Mouse (Mus musculus) hindbrain, embryonic 14.5 days (tissue): ENCODE data around the gene Hoxd3. TPM values are rescaled to one million over a fixed set of nuclear protein-coding genes. Genes with fewer than 3 reads are reported as not detected.
A peak's percentile ranks its signal among the peaks of the same experiment; 100 is the strongest.

Experiments
- ATAC-seq: fragments of 200-750 bp; cut with Nextera tagmentation; 2 replicates; pipeline ENCODE4 v1.8.0; 2017; ENCODE audit warnings: moderate number of reproducible peaks, mild to moderate bottlenecking, moderate TSS enrichment, moderate library complexity; ENCODE audit not compliant: low FRiP score
- DNase-seq: peaks from one replicate; pipeline ENCODE4 v3.0.0-alpha.2; 2015; ENCODE audit warnings: low spot score
- H3K27ac ChIP-seq: fragments of 300-500 bp; sonication (generic); 2 replicates; pipeline ENCODE4 v1.5.1; 2014; ENCODE audit warnings: mild to moderate bottlenecking, moderate library complexity
- H3K27me3 ChIP-seq: fragments of 300-500 bp; sonication (generic); 2 replicates; pipeline ENCODE4 v1.6.1; 2014; ENCODE audit warnings: mild to moderate bottlenecking, low read length, mixed read lengths; ENCODE audit not compliant: control insufficient read depth, insufficient read depth
- H3K36me3 ChIP-seq: fragments of 300-500 bp; sonication (generic); replicated peaks from 2 replicates; pipeline ENCODE4 v1.6.1; 2014; ENCODE audit not compliant: control insufficient read depth, insufficient read depth
- H3K4me1 ChIP-seq: fragments of 300-500 bp; sonication (generic); replicated peaks from 2 replicates; pipeline ENCODE4 v1.6.1; 2014; ENCODE audit warnings: antibody characterized with exemption, low read length, mixed read lengths; ENCODE audit not compliant: control insufficient read depth, insufficient read depth
- H3K4me2 ChIP-seq: fragments of 300-500 bp; sonication (generic); replicated peaks from 2 replicates; pipeline ENCODE4 v1.6.1; 2014; ENCODE audit warnings: mild to moderate bottlenecking, moderate library complexity
- H3K4me3 ChIP-seq: fragments of 300-500 bp; sonication (generic); replicated peaks from 2 replicates; pipeline ENCODE4 v1.5.1; 2014; ENCODE audit warnings: mild to moderate bottlenecking, low read length
- H3K9ac ChIP-seq: fragments of 300-500 bp; sonication (generic); 2 replicates; pipeline ENCODE4 v1.6.1; 2014
- H3K9me3 ChIP-seq: fragments of 300-500 bp; sonication (generic); 2 replicates; pipeline ENCODE4 v1.6.1; 2016; ENCODE audit warnings: low read length; ENCODE audit not compliant: control insufficient read depth
- WGBS: fragments of 180-500 bp; shearing (Covaris S2); extraction: QIAGEN DNeasy Blood & Tissue Kit; methylation state at CpG from one replicate; pipeline ENCODE4 v1.1.7; 2014; 5-methylcytosine and 5-hydroxymethylcytosine counted together
- polyA plus RNA-seq: library from polyadenylated mRNA; unstranded; fragments of >200 nt; fragmentation: Nextera tagmentation; extraction: Ambion mirVana; gene quantifications from 2 replicates; pipeline ENCODE4 v1.2.1, GENCODE M21; 2014

Hoxd3 gene
- polyA plus RNA-seq, 1 experiment from 2014 or later: 55.1 TPM

DNA sequence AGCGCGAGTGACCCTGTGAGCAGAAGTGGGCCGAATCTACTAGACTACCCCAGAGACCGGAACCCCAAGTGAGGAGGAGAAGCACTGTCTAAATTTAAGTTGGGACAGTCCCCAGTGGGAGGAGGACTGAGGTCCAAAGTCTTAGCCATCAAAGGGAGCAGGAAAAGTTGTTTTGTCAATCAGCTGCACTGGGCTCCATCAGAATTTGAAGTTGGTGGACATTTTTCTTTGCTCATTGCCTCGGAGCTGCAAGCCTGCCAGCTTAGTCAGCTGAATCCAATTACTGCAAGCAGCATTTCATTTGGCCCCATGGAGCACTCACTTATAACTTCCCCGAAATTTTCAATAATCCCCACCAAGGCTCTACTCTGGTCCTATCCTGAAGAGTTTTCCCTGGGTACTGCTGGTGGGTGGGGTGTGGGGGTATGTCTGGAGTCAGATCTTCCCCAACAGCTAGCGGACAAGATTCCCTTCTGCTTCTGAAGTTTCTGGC lies 25.9 kb downstream of the Hoxd3 start:
- Histone ChIP-seq H3K27ac (peak overlapping the region; percentile 98), H3K4me1 (peaks cover 6% of the 10 kb centered on the region; the same call in 1 of the 2 replicates), H3K4me2 (peak overlapping the region; percentile 82), H3K9me3 (no peaks in the 10 kb centered on the region), H3K36me3 (no peaks in the 10 kb centered on the region), H3K4me3 (peak overlapping the region; percentile 42), H3K27me3 (peaks cover 74% of the 10 kb centered on the region), H3K9ac (peak overlapping the region; percentile 87)
- ATAC-seq (no peak), DNase-seq (no peak)
- WGBS: 2% methylated on average over 7 of the region's 7 CpGs

DNA sequence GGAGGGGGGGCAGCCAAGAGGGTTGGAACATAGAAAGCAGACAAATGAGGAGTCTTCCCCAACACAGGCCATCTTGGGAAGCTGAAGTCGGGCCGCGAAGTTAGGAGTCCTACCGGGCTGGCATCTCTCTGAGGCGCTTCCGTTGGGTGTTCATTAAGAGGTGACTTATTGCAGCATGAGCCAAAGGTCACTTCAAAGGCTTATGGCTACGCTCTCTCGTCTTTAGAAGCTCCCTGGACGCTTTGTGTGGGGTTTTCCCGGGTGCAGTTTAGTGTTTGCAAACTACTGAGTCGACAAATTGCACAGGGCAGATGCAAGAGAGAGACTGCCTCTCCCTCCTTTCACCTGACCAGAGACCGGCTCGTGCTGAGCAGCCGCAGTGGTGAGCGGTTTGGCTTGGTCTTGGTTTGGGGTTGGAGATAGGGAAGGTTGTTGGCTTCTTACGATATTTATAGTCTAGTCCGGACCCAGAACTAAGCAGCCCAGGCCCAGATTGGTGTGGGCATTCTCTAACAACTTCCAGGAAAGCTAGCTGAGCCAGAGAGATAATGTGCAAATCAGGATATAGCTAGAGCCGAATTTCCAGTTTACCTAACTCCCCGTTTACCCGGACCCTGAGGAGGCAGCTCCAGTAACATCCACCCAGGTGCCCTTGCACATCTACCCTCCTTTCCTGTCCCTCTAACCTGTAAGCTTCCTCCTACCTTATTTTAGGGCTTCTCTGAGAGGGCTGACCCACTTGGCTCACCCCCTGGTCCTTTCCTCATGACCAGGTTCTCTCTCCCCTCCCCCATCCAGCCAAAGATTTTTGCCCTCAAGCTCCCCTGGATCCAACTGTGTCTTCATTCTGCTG lies 27.1 kb downstream of the Hoxd3 start:
- H3K36me3 ChIP-seq: no peaks in the 10 kb centered on the region
- ATAC-seq: no peak
- DNase-seq: no peak
- peak overlapping the region; percentile 98 for H3K27ac ChIP-seq
- peak overlapping the region; percentile 42 for H3K4me3 ChIP-seq
- peak overlapping the region; percentile 87 for H3K9ac ChIP-seq
- no peaks in the 10 kb centered on the region for H3K9me3 ChIP-seq
- H3K27me3 ChIP-seq: peaks cover 78% of the 10 kb centered on the region
- H3K4me2 ChIP-seq: peak overlapping the region; percentile 82
- under 1% methylated on average over 20 of the region's 20 CpGs for WGBS
- H3K4me1 ChIP-seq: peaks cover 6% of the 10 kb centered on the region; the same call in 1 of the 2 replicates

- Histone ChIP-seq H3K27me3 (peaks cover 84% of the 10 kb centered on the region), H3K4me1 (peaks cover 6% of the 10 kb centered on the region; the same call in 1 of the 2 replicates), H3K27ac (peak overlapping the region; percentile 98), H3K4me3 (peak overlapping the region; percentile 42), H3K36me3 (0 out of 2 replicates have a peak, but pooled peaks cover 4% of the 10 kb centered on the region), H3K9me3 (no peaks in the 10 kb centered on the region), H3K4me2 (peak overlapping the region; percentile 82), H3K9ac (peak overlapping the region; percentile 87)
- no peak for DNase-seq
- WGBS: 5% methylated on average over 2 of the region's 2 CpGs
- no peak for ATAC-seq
Measured at GRCm38 (mm10) chr2:74739476-74739800, 27.7 kb downstream of the Hoxd3 start.

GRCm38 (mm10) chr2:74739869-74740268 lies 28.1 kb downstream of the Hoxd3 start:
- Histone ChIP-seq H3K9me3 (no peaks in the 10 kb centered on the region), H3K27me3 (peaks cover 88% of the 10 kb centered on the region), H3K4me2 (peak overlapping the region; percentile 82), H3K27ac (peak overlapping the region; percentile 98), H3K4me3 (peak overlapping the region; percentile 42), H3K9ac (peak overlapping the region; percentile 87), H3K36me3 (0 out of 2 replicates have a peak, but pooled peaks cover 5% of the 10 kb centered on the region), H3K4me1 (peaks cover 6% of the 10 kb centered on the region; the same call in 1 of the 2 replicates)
- DNase-seq (no peak), ATAC-seq (no peak)
- 1% methylated on average over 14 of the region's 14 CpGs for WGBS

DNA sequence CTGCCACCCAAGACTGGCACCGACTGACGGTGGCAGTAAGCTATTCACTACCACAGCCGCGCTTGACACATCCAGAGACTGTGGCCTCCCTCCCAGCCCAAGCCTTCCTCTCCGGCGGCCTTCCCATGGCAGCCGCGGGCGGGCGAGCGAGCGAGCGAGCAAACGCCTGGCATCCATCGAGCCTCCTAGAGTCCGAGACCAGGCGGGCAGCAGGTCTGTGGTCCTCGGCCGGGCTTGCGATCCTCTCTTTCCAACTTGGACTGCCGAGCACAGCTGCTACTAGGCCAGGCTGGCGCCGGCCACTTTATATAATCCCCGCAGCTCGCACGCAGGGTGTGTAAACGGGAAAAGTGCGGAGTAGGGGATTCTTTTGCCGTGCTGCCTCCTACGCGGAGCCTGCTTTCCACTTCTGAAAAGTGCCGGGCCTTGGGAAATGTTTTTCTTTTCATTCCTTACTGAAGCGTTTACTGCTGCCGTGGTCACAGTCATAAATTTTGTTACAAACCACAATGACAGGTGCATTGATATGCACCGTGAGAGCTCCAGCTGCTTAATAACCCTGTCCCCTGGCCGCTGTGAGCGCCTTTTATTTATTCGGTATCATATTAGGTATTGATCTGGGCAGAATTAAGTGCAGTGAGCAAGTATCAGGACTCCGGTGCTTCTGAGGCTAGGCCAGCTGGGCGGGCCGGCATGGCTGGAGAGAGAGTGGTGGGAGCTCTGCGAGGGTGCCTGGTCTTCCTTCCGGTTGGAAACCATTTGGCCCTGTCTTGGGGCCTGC lies 28.8 kb downstream of the Hoxd3 start:
- peaks cover 89% of the 10 kb centered on the region for H3K27me3 ChIP-seq
- H3K27ac ChIP-seq: peak overlapping the region; percentile 98
- no peaks in the 10 kb centered on the region for H3K9me3 ChIP-seq
- peak overlapping the region; percentile 82 for H3K4me2 ChIP-seq
- ATAC-seq: no peak
- peaks cover 6% of the 10 kb centered on the region; the same call in 1 of the 2 replicates for H3K4me1 ChIP-seq
- H3K36me3 ChIP-seq: 0 out of 2 replicates have a peak, but pooled peaks cover 5% of the 10 kb centered on the region
- under 1% methylated on average over 43 of the region's 43 CpGs for WGBS
- DNase-seq: no peak
- peak overlapping the region; percentile 87 for H3K9ac ChIP-seq
- peak overlapping the region; percentile 42 for H3K4me3 ChIP-seq

- no peaks in the 10 kb centered on the region for H3K9me3 ChIP-seq
- DNase-seq (no peak), ATAC-seq (no peak)
- H3K4me1 ChIP-seq: peaks cover 6% of the 10 kb centered on the region; the same call in 1 of the 2 replicates
- peaks cover 89% of the 10 kb centered on the region for H3K27me3 ChIP-seq
- H3K36me3 ChIP-seq: 0 out of 2 replicates have a peak, but pooled peaks cover 7% of the 10 kb centered on the region
- 0 out of 2 replicates have a peak overlapping the region, but pooled peaks have one; percentile 35 for H3K9ac ChIP-seq
- H3K27ac ChIP-seq: peak overlapping the region; percentile 67
- WGBS: 21% methylated on average over 2 of the region's 3 CpGs
- peak overlapping the region; percentile 45 for H3K4me2 ChIP-seq
- H3K4me3 ChIP-seq: no peak overlapping the region
Measured at GRCm38 (mm10) chr2:74741252-74741978, 29.7 kb downstream of the Hoxd3 start.

- Histone ChIP-seq H3K27ac (peak overlapping the region; percentile 67), H3K4me2 (peak overlapping the region; percentile 45), H3K27me3 (peaks cover 89% of the 10 kb centered on the region), H3K9ac (0 out of 2 replicates have a peak overlapping the region, but pooled peaks have one; percentile 35), H3K36me3 (peaks cover 12% of the 10 kb centered on the region; the same call in 1 of the 2 replicates), H3K4me3 (no peak overlapping the region), H3K4me1 (peaks cover 6% of the 10 kb centered on the region; the same call in 1 of the 2 replicates), H3K9me3 (no peaks in the 10 kb centered on the region)
- DNase-seq (no peak), ATAC-seq (no peak)
Measured at GRCm38 (mm10) chr2:74741979-74742277, 30.2 kb downstream of the Hoxd3 start.

DNA sequence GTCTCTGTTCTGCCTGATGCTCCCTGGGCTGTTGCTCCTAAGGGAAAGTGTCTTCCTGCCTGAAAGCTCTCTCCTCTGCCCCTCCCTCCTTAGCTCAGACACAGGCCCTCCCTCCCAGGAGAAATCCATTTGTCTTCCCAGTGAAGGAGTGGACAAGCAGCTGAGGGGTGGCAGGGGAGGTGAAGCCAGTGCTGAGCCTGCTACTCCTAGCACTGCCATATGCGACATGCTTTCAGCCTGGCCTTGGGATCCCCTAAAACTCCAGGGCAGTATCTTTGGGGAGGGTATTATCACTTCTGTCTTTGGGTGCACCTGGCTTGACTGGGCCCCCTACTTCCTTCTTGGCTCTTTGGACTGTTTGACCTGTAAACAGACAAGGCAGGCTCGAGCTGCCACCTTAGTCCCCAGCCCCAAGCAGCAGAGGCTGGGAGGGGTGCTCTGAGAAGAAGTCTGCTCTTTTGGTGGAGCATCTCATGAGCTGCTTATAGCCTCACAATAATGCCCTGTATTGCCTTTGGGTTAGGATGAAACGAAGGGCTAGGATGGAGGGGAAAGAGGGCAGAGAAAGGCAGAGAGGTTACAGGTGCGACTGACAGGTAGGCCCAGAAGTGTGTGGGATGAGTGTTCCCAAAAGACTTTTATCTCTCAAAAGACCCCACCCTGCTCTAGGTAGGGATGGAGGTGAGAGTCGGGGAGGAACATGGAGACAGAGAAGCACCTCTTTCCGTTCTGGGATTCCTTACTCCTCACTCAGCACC lies 34.0 kb downstream of the Hoxd3 start:
- DNase-seq: peak; percentile 35

More for the DNA sequence above, 34.0 kb downstream of the Hoxd3 start:
- peak overlapping the region; percentile 75 for H3K9ac ChIP-seq
- no peaks in the 10 kb centered on the region for H3K9me3 ChIP-seq
- peaks cover 12% of the 10 kb centered on the region; the same call in 1 of the 2 replicates for H3K36me3 ChIP-seq
- H3K4me1 ChIP-seq: peaks cover 6% of the 10 kb centered on the region; the same call in 1 of the 2 replicates
- H3K4me2 ChIP-seq: peak overlapping the region; percentile 55
- peaks cover 88% of the 10 kb centered on the region for H3K27me3 ChIP-seq
- WGBS: 2% methylated on average over 6 of the region's 6 CpGs
- peak overlapping the region; percentile 34 for H3K4me3 ChIP-seq
- ATAC-seq: peak; percentile 35; the same call in 1 of the 2 replicates
- peak overlapping the region; percentile 94 for H3K27ac ChIP-seq
